Mouse (Mus musculus): ENCODE results near the gene Zfp212. TPM values are rescaled to one million over a fixed set of nuclear protein-coding genes. Genes with fewer than 3 reads are reported as not detected.

Gene Zfp212
- polyA plus RNA-seq (2017; shearing (Covaris generic)): 33.5 TPM

GRCm38 (mm10) chr6:47920447-47921340 is at the start of gene Zfp212:
Zfp212 (plus strand) TSS chr6:47920476.

GRCm38 (mm10) chr6:47877058-47877457 is 43.2 kb upstream of the Zfp212 start, which contains the start of gene Zfp282:
Zfp282 (plus strand) TSS chr6:47877204.

GRCm38 (mm10) chr6:47953191-47953726 is 33.0 kb downstream of the Zfp212 start, which contains the start of gene Zfp956:
Zfp956 (plus strand) TSS chr6:47953390.

Other genes with a start within 250 kb of the Zfp212 start
- gene Pdia4, start 107.0 kb upstream of the Zfp212 start, polyA plus RNA-seq (2017; shearing (Covaris generic)): 66.4 TPM
- gene Zfp786, start 89.6 kb upstream of the Zfp212 start, polyA plus RNA-seq (2017; shearing (Covaris generic)): not detected
- 14.1 TPM for gene Zfp398, start 84.8 kb upstream of the Zfp212 start, polyA plus RNA-seq (2017; shearing (Covaris generic))
- gene Zfp282, start 43.3 kb upstream of the Zfp212 start, polyA plus RNA-seq (2017; shearing (Covaris generic)): 3.3 TPM
- gene Zfp956, start 32.9 kb downstream of the Zfp212 start, polyA plus RNA-seq (2017; shearing (Covaris generic)): 24.3 TPM
- gene Zfp777, start 128.4 kb downstream of the Zfp212 start, polyA plus RNA-seq (2017; shearing (Covaris generic)): 35.3 TPM
- 49.5 TPM for gene Zfp746, start 166.1 kb downstream of the Zfp212 start, polyA plus RNA-seq (2017; shearing (Covaris generic))